Mouse (Mus musculus) urinary bladder, postnatal 25 days (tissue): ENCODE data around the gene Sdccag8.
"Not testable (repeated sequence)": the region's sequence is repeated elsewhere in the genome, so short reads cannot be mapped to it uniquely, and the experiment has no call there.

Source experiments
- DNase-seq: peaks from one replicate; pipeline ENCODE4 v3.0.0; 2022; ENCODE audit warnings: low spot score

The Sdccag8 gene

GRCm38 (mm10) chr1:176879614-176880013, 65.2 kb downstream of the Sdccag8 start:
- no peak for DNase-seq

DNA sequence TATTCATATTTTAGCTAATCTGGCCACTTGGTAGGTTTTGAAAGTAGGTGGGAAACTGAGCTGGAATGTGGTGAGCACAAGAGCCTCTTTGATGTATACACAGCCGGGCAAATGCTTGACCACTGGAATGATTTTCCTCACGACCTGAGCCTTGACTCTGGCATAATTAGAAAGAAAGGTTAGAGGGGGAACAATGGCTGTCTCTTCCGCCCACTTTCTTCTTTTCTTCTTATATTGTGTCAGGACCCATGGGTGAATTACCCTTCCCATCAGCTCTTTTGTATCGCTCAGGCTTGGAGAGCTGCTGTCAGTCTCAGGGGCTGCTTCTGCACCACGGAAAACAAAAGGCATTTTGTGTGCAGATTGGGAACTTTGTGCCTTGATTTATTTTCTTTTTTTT, 65.6 kb downstream of the Sdccag8 start:
- DNase-seq, result no peak

- no peak for DNase-seq
These were observed 66.5 kb downstream of the Sdccag8 start for GRCm38 (mm10) chr1:176880943-176881342.

DNA sequence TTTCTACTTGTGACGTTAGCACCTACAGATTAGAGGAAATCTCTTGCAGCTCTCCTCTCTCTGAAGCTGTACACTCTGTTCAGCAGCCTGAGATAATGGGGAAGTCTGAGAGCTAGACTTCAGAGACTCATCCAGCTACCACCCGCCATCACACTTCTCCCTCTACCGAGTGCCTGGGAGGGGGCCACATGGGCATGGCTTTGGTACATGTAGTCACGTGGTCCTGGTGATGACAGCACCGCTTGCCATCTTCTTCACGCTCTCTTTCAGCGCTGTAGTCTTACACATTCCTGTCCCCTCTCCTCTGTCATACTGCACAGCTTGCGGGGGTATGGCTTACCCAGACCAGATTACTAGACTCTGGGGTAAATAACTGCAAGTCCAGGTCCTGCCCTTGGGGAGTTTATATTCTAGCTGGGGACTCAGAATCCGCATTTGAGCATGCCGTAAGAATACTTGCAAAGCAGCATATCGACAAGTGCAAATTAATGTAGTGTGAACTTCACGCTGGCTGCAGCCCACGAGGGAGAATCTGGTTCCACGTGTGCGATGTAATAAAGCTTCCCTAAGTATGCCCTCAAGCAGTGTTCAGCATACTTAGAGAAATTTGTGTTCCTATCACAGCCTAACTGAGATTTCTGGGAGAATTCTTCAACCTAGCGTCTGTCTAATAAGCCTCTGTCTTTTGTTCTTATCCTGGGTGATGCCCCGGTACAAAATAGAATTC, 70.9 kb downstream of the Sdccag8 start:
- no peak for DNase-seq

- DNase-seq, result no peak
These were observed 71.5 kb downstream of the Sdccag8 start for GRCm38 (mm10) chr1:176886002-176886401.

- DNase-seq, result no peak
These were observed 89.3 kb downstream of the Sdccag8 start for GRCm38 (mm10) chr1:176903741-176904140.

GRCm38 (mm10) chr1:176915946-176916345, 101.5 kb downstream of the Sdccag8 start:
- no peak for DNase-seq

- no peak for DNase-seq
These were observed 105.0 kb downstream of the Sdccag8 start for GRCm38 (mm10) chr1:176919486-176919885.

DNA sequence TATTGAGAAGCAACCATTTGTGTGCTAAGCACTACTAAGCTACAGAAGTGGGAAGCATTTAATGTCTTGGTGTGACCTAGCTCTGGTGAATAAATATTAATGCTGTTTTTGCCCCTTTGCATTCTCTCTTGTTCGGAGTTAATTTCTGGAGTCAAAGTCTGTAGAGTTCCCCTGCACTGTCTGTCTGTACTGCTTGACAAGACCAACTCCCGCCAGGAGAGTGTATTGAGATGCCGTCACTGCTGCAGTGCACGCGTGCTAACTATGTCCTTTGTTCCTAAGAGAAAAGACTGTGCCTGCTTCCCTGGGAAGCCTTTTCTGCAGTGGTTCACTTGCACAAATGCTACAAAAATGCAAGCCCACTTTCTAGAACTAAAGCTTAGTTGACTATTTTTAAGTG, 108.4 kb downstream of the Sdccag8 start:
- DNase-seq, result no peak

DNA sequence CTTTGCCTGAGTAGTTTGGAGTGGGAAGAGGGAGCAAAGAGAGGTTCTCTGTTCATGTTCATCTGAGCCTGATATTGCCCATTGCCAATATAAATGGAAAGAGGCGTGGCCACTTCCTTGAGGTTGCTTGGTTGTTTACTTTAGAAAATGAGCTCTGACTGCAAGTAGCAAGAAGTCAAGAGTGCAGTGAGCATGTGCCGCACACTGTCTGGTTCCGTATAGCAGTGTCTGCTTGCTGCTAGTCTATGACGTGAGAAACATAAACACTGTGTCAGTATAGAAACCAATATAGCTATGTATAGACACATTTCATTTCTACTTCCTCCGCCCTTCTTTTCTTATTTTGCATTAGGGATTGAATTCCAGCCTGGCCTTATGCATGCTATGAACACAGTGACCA, 111.5 kb downstream of the Sdccag8 start:
- DNase-seq, result no peak

DNA sequence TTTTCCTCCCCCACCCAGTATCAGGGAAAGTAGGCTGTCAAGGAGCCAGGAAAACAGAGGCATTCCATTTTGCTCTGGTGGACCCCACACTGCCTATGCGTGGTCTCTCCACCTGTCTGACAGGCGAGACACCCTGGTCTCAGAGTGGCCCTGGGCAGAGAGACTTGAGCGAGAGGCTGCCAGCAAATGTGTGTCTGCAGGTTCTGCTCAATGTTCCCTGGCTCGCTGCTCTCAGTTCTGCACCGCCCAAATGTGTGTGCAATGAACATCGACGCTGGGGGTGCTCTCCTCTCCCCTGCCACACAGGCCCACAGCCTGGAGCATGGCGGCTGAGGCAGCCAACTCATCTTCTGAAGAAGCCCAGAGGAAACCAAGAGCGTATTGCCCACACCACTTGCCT, 112.9 kb downstream of the Sdccag8 start:
- DNase-seq, result no peak

GRCm38 (mm10) chr1:176929710-176930109, 115.2 kb downstream of the Sdccag8 start:
- no peak for DNase-seq

- DNase-seq, result no peak
These were observed 116.1 kb downstream of the Sdccag8 start for GRCm38 (mm10) chr1:176930574-176930973.

- no peak for DNase-seq
These were observed 116.6 kb downstream of the Sdccag8 start for GRCm38 (mm10) chr1:176930981-176931500.

DNA sequence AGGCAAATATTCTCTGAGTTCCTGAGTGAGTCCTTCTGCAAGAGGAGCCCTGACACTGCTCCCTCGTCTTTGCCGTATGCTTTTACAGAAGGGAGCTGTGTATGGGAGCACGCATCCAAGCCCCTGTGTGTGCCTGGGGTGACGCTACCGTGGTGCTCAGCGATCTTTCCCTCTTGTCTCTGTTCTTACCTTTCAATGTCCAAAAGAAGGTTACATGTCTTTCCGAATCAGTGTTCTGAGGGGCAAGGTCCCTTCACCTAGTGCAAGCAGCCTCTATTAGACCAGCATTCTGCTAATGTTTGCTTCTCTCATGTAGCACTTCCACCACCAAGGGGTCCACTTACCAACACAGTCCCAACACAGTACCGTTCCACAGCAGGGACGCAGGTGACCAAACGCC, 117.1 kb downstream of the Sdccag8 start:
- DNase-seq, result no peak

- DNase-seq, result no peak
These were observed 118.0 kb downstream of the Sdccag8 start for GRCm38 (mm10) chr1:176932320-176932950.

DNA sequence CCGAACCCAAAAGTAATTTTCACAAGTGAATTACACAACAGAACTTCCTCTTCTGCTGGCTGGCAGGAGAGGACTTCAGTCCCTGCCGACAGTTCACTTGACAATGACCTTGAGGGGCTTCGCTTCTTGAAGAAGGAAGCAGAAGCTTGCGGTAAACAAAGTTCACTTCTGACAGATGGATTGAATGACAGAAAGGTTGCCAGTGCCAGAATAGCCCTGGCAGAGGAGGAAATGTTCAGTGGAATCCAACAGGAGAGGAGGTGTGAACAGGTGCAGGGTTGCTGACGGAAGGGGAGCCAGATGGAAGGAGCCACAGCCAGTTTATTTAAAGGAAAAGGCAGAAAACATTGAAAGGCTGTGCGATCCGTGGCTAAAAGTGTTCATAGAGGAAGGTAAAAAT, 118.9 kb downstream of the Sdccag8 start:
- DNase-seq, result no peak

DNA sequence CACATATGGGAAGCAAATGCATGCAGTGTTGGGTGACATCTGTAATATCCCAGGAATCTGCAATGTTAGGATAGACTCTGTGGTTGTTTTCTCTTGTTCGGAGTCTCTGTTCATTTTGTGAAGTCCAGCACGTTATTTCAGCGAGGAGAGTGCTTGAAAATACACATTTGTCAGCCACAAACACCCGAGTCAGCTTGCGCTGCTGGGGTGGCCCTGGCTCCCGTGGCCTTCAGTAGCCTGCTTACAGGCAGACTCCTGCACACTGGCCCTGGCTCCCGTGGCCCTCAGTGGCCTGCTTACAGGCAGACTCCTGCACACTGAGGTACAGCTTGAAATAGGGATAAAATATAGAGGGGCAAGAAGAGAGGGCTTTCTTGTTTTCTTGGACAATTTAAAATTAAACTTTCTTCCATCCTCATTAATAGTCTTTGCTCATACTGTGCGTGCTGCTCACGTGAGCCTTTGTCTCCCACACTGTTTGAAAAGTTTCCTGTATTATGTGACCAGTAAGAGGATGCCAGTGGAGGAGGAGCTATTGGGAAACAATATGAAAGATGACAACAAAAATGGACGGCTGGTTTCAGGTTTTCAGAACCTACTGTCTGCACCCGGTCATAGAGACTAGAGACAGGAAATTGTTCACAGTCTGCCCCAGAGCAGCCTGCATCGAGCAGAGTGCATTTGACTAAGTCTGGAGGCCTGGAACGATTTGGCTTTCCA, 119.7 kb downstream of the Sdccag8 start:
- no peak for DNase-seq

DNA sequence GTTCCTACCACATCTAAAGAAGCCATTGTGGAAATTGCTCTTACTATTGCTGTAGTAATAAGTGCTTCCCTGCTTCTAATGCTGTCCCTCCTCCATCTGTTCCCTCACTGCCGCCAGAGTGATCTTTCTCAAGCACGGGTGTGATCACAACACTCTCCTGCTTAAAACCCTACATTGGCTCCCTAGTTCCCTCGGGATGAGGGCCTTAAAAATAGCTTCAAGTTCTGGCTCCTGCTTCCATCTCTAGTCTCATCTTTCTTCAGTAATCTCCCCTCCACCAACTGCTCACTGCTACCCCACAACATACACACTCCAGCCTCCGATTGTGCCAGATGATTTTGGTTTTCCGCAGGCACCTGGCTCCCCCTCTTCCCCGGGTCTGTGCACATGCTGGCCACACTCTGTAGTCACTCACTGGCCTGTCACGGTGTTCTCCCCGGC, 125.5 kb downstream of the Sdccag8 start:
- DNase-seq, result no peak

DNA sequence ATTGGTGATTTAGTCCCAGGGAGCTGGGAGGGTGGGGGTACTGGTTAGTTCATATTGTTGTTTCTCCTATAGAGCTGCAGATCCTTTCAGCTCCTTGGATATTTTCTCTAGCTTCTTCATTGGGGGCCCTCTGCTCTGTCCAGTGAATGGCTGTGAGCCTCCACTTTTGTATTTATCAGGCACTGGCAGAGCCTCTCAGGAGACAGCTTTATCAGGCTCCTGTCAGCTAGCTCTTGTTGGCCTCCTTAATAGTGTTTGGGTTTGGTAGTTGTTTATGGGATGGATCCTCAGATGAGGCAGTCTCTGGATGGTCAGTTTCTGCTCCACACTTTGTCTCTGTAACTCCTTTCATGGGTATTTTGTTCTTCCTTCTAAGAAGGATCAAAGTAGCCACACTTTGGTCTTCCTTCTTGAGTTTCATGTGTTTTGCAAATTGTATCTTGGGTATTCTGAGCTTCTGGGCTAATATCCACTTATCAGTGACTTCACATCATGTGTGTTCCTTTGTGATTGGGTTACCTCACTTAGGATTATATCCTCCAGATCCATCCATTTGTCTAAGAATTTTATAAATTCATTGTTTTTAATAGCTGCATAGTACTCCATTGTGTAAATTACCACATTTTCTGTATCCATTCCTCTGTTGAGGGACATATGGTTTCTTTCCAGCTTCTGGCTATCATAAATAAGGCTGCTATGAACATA, 127.0 kb downstream of the Sdccag8 start:
- DNase-seq, result not testable (repeated sequence)

GRCm38 (mm10) chr1:176943126-176943525, 128.7 kb downstream of the Sdccag8 start:
- no peak for DNase-seq

DNA sequence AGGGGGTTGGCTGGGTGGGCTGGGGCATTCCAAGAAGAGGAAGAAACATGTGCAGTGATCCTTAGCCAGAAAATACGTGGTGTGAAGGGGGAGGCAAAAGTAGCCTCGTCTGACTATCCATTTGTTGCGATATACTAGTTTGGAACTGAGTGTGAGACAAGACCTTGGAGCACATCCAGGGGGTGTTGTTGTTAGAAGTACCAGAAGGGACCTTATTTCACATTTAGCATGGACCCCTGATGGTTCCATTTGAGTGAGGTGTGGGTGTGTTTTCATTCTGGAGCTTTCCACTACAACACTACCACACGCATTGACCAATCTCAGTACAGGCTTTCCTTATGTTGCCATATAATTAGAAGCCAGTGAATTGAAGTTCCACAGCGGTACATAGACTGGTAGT, 129.5 kb downstream of the Sdccag8 start:
- no peak for DNase-seq
